Mouse (Mus musculus) ovary, postnatal 36 days (tissue): ENCODE results near the gene Zfp3.

Experiments used
- DNase-seq: peaks from one replicate; pipeline ENCODE4 v3.0.0; 2022; ENCODE audit warnings: low spot score, mixed read lengths

The Zfp3 gene

GRCm38 (mm10) chr11:70763936-70764808 lies at the start of gene Zfp3:
Zfp3 (plus strand) TSS chr11:70764209.
- DNase-seq: peak; percentile 81

- DNase-seq: no peak
Measured at GRCm38 (mm10) chr11:70715832-70716231, 48.2 kb upstream of the Zfp3 start.

GRCm38 (mm10) chr11:70718481-70718880 lies 45.5 kb upstream of the Zfp3 start:
- no peak for DNase-seq

DNA sequence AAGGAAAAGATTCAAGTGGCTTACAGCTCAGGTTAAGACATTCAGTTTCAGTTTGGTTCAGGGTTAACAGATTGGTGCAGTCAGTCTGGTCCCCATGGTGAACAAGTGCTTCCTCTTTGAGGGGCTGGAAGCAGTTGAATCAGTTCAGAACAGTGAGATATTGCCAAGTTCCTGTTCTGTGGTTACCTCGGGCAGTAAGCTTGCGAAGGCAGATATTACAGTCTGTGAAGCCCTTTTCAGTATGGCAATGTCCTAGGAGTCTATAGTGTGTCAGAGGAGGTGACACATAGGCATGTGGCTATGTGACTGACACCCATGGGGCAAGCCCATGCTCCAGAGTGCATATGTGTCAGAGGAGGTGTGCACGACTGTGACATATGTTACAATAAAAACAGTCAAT lies 43.4 kb upstream of the Zfp3 start:
- DNase-seq: no peak

DNA sequence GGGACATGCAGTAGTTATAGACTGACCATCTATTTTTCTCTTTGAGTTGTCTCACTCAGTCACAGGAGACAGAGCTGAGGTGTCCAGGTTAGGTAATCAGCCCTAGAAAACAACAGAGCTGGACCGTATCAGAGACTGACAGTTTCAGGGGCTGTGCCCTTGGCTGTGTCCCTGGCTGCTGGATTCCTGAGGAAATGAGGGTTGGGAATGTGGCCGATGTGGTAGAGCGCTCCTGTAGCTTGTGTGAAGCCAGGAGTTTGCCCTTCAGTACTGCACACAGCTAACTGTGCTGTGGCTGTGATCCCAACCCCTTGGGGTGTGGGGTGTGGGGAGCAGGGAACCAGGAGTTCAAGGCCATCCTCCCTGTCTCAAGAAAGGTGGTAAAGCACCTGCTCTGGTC lies 42.9 kb upstream of the Zfp3 start:
- no peak for DNase-seq

- no peak for DNase-seq
Measured at GRCm38 (mm10) chr11:70724706-70725105, 39.3 kb upstream of the Zfp3 start.

- DNase-seq: no peak
Measured at GRCm38 (mm10) chr11:70726585-70726984, 37.4 kb upstream of the Zfp3 start.

DNA sequence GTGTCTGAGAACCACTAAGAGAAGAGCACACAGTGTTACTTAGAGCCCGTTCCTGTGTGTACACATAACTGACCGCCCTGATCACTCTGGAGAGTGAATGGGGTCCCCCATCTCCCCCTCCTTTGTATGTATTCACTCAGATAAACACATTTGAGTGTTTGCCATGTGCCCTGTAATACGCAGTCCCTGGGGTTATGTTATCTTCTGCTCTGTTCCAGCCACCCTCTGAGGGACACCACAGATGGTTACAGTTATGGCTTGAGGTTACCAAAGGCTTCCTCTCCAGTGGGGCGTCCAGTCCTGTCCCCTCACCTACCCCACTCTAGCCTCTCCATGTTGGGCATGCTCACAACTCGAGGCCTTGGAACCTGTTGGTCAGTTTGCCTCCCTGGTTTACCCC lies 36.6 kb upstream of the Zfp3 start:
- DNase-seq: no peak

DNA sequence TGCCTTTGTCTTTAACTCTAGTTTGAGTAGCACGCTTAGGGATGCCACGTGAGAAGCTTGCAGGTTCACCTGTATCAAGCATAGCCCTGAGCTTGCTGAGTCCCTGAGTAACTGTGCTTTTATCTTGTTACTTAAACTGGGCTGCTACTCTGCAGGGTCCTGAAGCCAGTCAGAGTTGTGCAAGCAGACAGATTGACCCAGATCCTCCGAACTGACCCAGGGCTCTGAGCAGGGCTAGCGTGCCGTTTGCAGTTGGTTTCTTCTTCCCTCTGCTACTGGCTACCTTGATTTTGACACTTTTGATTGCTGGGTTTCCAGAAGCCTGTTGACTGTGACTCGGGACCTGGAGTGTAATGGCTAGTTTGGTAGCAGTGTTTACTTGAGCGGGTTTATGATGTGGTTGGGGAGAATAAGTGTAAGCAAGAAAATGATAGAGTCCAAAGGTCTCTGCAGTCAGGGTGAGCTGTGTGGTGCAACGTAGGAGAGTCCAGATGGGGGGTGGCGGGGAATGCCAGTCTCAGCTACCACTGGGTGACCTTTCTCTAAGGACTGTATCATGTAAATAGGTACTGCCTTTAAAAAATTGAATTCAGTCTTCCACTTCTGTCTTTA lies 33.5 kb upstream of the Zfp3 start:
- no peak for DNase-seq

DNA sequence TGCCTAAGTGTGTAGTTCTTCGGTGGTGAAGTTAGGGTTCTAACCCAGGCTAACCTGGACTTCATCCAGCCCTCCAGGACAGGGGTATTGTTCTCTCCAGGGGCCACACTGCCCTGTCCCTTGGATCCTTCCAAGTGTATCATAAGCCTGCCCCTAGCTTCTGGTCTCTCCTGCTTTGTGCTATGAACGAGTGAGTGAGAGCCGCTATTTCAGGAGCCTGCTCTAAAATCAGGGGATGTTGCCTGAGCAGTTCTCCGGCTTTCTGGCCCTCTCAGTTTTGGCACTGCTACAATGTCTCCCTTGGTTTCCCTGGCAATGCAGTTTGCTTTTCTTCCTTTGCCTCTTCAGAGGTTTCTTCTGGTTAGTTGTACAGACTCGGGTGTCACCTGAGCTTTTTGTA lies 32.8 kb upstream of the Zfp3 start:
- DNase-seq: no peak

GRCm38 (mm10) chr11:70733256-70733655 lies 30.8 kb upstream of the Zfp3 start:
- DNase-seq: no peak

DNA sequence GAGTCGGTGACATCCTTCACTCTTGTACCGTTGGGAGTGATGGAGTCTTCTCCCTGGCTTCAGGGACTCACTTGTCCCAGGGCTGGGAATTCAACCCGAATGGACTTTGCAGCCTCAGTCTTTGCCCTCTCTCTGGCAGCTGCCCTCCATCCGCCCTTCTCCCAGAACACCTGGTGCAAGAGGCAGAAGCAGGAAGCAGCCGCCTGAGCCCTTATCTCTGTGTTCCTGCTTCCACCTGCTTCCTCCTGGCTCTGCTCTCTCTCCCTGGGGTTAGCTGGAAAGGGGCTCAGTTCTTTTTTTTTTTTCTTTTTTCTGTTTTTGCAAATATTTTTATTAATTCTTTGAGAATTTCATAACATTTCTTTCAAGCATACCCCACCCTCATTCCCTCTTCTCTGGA lies 26.3 kb upstream of the Zfp3 start:
- no peak for DNase-seq

DNA sequence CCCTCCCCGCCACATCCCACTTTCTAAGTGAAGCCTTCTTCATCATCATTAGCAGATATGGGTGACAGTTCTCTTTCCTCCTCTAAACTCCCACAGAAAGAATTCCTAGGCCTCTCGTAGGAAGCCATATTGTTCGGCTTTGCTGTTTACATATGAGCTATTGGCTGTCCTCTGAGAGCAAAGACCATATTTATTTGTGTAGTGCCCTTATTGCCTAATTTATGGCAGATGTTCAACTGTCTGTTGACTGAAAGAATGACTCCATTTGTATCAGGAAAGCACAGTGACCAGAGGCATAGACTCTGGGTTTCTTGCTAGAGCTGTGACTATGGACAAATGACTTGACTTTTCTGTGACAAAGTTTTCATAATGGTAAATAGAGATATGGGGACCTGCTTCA lies 22.4 kb upstream of the Zfp3 start:
- no peak for DNase-seq

DNA sequence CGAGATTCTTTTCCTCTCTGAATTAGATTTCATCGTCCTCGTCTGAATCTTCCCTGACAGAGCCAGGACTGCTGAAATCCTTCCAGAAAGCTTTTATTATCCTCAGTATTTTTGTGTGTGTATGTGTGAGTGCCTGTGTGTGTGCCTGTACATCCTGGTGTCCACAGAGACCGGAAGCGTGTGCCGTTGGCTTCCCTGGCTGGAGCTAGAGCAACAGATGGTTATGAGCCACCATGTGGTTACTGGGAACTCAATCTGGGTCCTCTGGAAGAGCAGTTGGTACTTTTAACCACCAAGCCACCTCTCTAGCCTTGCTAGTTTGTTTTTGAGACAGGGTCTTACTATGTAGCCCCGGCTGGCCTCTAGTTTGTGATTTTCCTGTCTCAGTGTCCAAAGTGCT lies 21.9 kb upstream of the Zfp3 start:
- no peak for DNase-seq

GRCm38 (mm10) chr11:70742581-70743459 lies 21.2 kb upstream of the Zfp3 start:
- no peak for DNase-seq

DNA sequence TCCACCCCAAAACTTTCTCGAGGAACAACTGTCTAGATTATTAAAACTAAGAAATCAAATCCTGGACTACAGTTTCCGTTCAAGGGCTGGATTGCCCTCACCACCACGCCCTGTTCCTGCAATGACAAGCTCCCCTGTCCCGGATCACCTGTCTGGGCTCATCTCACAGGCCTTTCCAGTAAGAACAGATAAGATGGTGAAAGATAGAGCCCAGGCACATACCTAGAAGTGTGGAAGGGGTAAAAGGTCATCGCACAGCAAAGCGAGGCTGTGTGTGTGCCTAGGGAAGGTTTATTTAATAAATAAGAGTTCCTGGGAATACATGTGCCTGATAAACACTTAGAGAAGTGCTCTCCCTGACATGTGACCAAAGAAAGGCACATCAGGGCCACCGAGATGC lies 18.4 kb upstream of the Zfp3 start:
- no peak for DNase-seq

DNA sequence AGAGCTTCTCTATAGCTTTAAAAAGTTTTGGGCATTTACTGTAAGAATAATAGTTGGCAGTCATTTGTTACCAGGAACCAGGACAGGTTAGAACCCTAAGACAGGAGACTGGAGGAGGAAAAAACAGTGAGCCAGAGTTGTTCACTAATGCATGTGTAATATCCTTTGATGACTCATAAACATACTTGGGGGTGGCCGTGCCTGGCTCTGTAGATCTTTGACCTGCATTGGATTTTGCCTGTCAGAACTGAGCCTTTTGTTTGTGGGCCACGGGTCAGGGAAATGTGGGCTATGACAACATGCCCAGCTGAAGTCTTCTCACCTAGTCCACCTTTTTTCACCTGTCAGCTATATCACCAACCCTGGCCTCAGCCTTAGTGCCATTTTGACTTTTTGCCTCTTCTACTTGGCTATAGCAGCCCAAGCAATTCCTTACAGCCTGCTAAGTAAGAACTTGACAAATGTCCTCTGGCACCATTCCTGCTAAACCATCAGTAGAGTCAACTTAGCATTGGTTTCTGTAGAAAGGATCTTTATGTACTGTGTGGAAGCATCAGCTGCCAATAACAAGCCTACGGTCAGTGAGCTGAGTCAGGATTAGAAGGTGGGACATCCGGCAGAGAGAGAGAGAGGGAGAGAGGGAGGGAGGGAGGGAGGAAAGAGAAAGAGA lies 16.0 kb upstream of the Zfp3 start:
- DNase-seq: no peak

DNA sequence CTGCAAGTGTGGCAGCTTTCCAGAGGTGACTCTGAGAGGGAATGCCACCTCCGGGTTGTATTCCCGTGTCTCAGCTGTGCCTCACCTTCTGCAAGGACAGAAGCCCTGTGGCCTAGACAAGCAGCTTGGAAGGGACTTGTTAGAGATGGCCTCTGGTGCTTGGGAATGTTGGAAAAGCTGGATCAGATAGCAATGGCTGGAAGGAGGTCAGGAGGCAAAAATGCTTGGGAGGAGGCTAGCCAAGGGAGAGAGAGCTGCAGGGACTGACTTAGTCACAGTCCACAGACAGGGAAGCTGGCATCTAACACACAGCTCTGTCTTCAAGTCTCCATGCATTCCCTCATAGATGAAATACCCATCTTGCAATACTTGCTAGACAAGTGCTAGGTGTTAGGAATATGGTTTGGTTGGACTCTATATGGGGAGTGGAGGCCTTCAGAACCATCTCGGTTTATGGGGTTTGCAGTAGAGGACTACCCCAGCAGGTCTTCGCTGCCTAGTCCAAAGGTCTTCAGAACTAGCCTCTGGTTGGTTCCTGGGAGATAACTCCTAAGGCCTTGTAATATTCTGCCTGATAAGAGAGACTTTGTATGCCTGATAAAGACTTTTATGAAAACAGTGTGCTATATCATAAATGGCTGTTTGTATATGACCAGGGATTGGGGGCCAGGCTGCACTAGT lies 11.5 kb upstream of the Zfp3 start:
- no peak for DNase-seq

DNA sequence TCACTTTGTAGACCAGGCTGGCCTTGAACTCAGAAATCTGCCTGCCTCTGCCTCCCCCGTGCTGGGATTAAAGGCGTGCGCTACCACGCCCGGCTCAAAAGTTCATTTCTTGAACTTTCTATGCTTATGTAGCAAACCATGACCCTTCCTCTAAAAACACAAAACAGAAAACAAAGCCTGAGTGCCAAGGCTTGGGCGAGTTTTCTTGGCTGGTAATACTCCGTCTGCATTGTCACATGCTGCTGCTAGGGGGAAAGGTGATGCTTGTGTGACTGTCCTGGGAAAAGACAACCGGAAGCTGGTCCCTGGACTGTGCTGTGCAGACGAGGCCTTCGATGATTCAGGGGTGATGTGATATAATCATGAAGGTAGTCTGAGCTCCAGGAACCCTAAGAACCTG lies 10.9 kb upstream of the Zfp3 start:
- DNase-seq: no peak

DNA sequence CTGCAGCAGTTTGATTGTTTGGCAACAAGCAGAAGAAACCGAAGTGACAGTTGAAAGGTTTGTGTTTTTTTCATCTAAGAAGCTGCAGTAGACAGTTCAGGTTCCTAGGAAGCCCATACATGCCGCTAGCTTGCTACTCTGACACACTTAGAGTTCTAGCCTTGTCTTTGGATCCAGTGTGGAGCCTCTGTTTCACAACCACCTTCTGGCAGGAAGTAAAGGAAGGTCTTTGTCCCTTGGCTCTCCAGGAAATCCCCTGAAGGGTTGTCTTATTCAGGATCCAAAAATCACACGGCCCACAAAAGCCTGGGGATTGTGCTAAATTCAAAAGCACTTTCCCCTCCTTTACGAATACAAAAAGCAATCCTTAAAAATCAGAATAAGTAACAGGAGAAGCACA lies 9.5 kb upstream of the Zfp3 start:
- no peak for DNase-seq

- no peak for DNase-seq
Measured at GRCm38 (mm10) chr11:70754958-70755357, 9.1 kb upstream of the Zfp3 start.

GRCm38 (mm10) chr11:70755645-70756044 lies 8.4 kb upstream of the Zfp3 start:
- DNase-seq: peak; percentile 77
